Mouse (Mus musculus) kidney, adult 2 months (tissue): Measurements from ENCODE around the gene Mab21l2.

Experiments used
- CTCF ChIP-seq: fragments of 200-500 bp; conservative IDR thresholded peaks from 2 replicates; pipeline ENCODE4 v1.5.1; 2011; ENCODE audit warnings: low read depth, mild to moderate bottlenecking, control low read depth, low read length, moderate library complexity, mixed read lengths; ENCODE audit not compliant: insufficient read depth, insufficient read length
- POLR2A ChIP-seq: fragments of 200-500 bp; IDR thresholded peaks from one replicate; pipeline ENCODE4 v1.6.1; 2011; ENCODE audit warnings: low read depth, low read length, control low read depth

- TF ChIP-seq CTCF (no peak), POLR2A (no peak)
These were observed 12.6 kb upstream of the Mab21l2 start for GRCm38 (mm10) chr3:86561023-86561344.
